Mouse (Mus musculus) B cell, adult 2 months (primary cell): ENCODE data around the gene Slc6a11.

Experiments used
- DNase-seq, 2 experiments: peaks; one replicate each; pipeline ENCODE4 v3.0.0; 2022

The Slc6a11 gene

DNA sequence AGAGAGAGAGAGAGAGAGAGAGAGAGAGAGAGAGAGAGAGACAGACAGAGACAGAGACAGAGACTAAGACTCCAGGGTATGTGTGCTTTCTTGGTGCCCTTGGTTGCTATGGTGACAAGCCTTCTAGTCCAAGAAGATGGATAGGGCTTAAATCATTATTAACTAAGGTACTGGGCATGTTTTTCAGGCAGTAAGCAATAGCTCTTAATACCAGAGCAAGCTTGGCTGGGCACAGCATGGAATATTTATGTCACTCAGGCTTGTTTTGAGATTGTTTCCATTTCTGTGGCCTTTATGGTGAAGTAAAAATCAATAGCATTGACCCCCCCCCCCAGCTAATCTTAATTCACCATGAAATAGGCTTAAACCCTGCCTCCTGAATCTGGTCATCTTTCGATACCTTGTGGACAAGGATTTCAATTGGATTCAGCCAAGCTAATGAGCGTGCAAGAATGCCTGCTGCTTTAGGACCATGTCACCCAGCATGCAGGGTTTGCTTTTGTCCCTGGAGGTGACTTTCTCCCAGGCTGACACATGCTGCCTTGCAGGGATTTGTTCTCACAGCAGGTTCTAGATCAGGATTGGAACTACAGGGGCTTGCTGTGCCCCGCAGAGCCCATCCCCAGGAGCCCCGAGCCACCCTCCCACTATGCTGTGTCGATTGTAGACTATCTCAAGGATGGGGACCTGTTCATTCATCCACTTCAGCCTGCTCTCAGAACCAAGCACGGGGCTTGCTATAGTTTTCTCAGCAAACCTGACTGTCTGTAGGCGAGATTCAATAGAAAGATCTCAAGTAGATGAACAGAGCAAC, 51.5 kb downstream of the Slc6a11 start:
- DNase-seq = no peak

DNA sequence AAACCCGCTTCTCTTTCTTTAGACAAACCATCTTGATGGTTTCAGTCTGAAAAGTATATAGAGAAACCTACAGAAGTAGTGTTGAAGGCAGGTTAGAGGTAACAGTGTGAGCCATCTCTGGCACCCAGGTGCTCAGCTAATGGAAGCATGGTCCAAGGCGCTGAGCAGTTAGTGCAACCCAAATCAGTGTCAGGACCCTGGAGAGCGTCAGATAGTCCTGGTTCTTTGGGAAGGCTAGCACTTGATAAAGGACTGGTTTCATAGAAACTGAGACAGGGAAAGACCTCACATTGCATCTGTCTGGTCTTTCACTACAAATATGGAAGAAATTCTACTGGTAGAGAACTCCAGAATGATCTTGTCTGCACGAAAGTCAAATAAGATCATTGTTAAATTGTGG, 56.1 kb downstream of the Slc6a11 start:
- DNase-seq = no peak

DNA sequence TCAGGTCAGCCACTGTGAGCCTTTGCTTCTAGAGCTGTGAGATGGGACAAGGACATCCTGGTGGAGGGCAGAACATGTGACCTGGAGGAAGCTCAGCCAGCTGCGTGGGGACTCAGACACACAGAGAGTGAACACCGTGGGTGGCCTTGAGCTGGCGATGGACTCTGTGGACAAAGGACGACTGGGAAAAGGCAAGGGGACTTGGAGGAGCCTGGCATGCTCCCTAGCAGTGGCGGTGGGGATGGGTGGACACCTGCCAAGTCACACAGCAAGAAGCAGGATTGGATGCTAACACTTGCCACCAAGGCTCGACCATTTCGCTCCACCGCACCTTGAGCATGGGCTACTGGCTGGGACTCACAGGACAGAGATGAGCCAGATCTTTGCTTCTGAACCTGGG, 57.8 kb downstream of the Slc6a11 start:
- no peak for DNase-seq

DNA sequence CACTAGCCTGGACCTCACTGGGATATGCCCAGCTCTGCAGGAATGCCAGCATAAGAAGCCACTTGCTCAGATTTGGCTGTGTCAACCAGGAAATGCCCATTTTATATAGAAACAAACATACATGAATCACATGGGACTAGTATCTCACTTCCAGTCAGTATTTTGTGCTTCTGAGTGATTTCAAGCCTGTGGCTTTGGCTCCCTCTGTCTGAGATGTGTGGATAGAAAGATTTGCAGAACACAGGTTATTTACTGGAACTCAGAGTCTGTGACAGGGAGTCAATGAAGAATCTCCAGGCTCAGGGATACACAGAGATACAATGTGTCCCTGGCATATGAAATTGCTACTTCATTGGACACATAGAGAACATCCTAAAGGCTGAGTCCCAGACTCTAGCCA, 65.0 kb downstream of the Slc6a11 start:
- DNase-seq = no peak

DNA sequence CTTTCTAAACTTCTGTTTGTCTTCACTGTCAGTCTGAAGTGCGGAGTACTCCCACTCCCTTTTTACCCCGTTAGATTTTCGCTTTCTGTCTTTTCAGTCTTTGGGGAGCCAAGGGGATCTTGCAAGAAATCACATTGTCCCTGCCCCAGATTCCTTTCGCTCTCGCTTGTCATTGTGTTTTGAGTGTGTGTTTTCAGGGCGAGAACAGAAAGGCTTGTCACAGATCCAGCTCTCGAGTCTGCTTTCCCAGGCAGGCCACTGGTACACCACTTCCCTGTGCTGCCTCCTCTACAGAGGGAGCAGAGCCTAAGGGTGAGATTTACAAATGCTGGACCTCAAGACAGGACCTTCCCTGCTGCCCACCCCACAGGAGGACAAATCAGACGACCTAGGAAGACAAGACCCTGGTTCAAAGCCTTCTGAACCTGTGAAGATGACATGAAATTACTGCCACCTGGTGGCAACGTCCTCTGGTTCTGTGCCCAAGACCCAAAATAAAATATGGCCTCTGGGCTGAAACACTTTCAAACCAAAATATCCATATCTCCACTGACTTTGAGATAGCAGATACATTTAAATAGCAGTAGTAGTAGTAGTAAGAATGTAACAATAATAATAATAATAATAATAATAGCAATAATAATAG, 68.3 kb downstream of the Slc6a11 start:
- no peak for DNase-seq

DNA sequence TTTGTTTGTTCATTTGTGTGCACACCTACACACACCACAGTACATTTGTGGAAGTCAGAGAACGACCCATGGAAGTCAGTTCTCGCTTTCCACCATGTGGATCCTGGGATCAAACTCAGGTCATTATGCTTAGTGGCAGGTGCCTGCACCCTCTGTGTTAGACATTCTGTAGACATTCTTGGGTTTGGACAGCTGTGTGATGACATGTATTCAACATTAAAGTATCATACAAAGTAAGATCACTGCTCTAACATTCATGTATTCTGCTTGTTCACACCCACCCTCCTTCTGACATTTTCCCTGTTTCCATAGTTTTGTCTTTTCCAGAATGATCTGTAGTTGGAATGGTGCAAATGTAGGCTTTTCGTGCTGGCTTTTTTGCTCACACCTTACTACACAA, 73.5 kb downstream of the Slc6a11 start:
- no peak for DNase-seq

DNA sequence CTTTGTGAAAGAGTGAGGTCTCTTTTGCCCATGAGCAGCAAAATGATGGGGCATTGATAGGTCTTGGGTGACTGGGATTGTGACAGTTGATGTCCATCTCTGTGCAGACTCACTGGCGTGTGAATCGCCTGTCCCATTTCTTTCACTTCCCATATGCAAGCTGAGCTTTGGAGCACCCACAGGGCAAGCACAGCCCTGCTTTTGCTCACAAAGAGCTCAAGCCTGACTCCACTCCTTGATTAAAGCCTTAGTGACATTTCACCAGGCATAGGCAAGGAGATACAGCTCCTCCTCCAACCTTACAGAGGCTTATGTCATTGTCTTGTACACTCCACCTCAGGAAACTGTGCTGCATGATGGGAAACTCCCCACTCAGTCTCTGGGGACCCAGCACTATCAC, 77.3 kb downstream of the Slc6a11 start:
- no peak for DNase-seq

DNA sequence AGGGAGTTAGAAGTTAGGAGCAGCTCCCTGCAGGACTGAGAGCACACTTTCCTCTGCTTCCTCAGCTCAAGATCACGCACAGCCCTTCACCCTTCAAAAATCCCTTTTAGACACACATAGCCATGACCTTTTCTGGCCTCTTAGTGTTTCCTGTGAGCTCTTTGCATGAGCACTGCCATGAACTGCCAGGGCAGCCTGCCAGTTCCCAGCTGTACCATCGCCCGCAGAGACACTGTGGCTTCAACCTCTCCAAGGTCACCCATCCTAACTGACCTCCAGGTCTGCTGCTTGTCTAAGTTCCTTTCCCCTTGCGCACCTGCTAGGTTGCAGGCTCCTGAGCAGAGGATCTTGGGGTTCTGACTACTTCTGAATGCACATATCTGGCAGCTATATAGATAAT, 83.4 kb downstream of the Slc6a11 start:
- no peak for DNase-seq

DNA sequence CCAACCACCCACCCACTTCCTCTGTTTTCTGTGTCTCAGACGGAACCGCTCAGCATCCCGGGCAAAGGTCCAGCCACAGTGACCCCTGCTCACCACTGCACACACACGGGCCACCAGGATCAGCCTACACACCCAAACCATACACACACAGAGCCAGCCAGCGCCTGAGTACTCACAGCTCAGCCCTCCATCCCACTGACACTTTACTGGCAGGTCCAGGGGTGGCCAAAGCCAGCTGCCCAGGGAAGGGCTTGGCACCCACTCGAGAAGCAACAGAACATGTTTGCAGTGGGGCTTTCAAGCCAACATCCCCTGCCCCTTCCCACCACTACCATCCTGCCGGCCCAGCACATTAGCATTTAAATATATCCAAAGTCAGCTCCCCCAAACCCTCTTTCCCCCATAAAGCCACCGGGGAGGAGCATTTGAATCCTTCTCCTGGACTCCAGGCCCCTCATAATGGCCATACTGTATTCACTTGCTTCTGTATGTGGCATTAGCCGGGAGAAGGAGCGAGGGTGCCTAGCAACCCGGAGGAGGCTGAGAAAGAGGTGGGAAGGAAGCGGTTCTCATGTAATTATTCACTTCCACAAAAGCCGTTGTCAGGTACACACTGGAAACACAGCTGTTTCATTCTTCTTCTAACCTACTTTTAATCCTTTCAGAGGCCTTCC, 85.8 kb downstream of the Slc6a11 start:
- no peak for DNase-seq

DNA sequence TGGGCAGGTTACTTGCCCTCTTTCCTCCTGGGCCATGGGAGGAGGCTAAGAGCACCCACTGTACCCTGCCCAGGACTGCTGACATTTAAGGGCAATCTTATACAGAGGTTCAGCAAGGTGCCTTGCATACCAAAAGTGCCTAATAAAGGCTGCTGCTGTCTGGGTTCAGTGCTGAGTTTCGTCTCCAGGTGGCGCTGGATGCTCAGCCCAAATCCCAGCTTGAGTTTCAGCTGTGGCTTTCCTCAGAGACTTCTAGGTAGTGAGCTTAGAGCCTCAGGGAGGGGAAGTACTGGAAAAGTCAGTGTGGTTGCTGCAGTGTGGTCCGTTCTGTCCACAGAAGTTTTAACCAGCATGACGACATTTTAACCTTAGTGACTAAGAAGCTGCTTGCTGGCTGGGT, 93.4 kb downstream of the Slc6a11 start:
- no peak for DNase-seq

DNA sequence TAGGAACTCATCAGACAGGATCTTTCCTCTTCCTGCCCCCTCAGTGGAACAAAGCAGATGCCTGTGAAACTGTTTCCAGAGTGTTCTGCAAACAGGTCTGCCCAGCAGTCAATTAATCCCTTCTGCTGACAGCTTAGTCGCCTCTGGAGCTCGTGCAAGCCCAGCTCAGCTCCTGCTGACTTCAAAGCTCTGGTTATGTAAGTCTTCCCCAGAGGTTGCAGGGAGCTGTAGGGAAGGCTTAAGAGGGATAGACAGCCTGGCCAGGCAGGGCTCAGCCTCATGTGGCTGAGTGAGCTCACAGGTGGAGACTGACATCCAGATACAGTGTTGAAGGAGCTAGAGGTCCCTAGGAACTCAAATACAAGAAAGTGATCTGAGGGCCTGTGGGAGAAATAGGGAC, 96.3 kb downstream of the Slc6a11 start:
- no peak for DNase-seq

DNA sequence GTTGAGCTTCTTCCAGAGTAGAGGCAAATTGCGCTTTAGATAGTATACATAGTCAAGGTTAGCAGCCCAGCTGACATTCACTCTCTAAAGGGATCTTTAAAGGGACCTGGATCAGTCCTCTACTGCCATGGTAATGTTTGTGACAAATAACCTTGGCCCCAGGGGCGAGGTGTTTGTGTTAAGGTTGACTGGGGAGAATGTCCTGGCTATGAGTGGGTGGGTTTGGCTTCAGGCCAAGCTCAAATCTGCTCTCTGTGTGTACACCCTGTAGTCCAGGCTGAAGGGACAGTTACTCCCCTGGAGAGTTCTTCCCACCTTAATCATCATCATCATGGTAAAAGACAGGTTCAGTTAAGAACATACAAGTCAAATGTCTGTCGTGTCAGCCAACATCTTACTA, 97.2 kb downstream of the Slc6a11 start:
- DNase-seq = no peak

DNA sequence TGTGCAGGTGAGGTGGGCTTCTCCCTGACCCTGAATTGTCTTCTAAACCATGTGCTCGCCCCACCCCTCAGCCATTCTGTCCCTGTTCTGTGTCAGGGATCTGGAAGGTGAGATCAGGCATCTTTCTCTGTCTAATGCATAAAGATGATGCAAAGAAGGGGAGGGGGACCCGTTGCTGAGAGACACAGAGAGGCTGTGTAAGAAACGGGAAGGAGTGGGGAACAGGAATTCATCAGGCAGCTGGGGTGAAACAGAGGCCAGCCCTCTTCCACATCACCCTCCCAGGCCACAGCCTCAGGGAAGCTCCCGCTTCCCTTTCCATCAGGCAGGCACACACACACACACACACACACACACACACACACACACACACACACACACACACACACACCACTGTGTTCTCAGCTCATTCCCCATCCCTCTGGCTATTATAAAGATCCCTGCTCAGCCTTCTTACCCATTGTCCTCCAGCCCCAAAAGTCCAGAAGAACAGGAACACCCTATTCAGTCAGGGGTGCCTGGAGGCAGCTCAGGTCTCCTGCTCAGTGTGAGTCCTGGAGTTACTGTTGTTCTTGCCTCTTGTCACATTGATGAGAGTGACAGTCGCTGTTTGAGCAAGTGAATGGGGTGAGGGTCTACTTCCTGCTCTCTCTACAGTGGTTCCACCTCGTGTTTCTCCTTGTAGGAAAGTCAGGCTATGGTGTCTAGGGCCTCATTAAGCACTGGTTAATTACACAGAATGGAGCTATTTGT, 108.0 kb downstream of the Slc6a11 start:
- DNase-seq = no peak

DNA sequence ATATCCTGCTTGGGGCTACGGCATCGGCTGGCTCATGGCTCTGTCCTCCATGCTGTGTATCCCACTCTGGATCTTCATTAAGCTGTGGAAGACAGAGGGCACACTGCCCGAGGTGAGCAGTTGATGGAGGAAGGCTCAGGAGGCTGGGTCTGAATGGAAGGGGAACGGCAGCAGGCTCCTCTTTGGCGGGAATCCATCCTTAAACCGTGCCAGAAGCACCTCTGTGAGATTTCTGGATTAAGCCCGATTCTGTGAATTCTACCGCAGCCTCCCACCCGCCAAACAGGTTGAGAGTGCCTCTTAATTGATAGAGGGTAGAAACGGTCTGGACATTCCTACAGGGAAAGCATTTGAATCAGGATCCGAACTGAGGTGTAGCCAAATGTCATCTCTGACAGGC, 114.6 kb downstream of the Slc6a11 start:
- DNase-seq = no peak

DNA sequence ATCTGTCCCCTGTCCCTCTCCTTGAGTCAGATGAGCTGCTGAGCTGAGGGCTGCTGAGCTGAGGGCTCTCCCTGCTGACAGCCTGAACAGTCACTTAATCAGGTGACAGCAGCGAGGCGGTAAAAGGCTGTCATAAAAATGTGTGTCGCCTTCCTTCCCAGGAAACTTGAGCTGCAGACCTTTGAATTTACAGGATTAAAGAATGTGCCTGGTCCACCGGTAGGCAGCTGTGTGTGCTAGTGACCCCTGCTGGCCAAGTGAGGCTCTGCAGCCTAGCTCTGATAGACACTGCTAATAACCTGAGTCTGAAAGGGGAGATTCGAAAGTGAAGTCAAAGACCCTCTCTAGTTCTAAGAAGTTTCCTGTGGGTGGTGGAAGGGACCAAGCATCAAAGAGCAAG, 119.3 kb downstream of the Slc6a11 start:
- DNase-seq = peak; percentile 64 to 67

DNA sequence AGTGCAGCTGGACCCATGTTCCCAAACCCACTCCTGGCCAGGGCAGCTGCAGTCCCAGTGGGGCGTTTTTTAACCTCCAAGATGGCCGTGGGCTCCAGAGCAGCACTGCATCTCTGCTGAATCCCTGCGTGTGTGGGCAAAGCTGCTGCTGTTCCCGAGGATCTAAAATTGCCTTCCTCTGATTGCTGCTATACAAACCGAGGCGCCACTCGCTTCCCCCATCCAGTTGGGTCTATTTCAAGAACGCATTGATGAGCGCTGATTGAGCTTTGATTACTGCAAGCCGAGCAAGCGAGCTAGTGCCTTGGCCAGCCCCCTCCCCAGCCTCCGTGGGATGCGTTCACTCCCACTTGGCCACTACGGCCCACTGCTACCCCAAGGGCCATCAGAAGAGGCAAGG, 123.9 kb downstream of the Slc6a11 start:
- DNase-seq = no peak

DNA sequence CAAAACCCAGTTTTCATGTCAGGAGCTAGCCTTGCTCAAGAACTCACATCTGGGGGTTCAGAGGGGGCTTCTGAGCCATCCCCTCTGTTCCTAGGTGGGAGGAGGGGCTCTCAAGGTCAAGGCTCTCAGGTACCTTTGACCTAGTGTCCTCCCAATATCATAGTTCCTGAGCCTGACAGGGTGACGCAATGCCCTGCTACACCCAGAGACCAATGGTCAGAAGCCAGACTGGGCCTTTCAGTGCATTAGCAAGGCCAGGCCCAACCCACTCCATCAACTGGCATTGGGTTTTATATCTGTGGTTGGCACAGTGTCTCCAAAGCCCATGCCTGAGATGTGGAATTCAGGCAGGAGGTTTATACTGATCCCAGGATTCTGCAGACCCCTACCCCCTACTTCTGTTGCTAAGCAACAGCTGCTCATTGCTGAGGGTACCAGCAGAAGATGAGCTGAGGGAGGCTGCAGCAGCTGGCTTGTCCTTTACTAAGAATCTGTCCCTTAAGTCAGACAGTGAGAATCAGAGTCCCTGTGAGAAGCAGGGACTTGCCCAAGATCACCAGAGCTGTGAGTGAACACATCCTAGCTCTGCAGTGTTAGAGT, 126.8 kb downstream of the Slc6a11 start:
- DNase-seq = no peak

DNA sequence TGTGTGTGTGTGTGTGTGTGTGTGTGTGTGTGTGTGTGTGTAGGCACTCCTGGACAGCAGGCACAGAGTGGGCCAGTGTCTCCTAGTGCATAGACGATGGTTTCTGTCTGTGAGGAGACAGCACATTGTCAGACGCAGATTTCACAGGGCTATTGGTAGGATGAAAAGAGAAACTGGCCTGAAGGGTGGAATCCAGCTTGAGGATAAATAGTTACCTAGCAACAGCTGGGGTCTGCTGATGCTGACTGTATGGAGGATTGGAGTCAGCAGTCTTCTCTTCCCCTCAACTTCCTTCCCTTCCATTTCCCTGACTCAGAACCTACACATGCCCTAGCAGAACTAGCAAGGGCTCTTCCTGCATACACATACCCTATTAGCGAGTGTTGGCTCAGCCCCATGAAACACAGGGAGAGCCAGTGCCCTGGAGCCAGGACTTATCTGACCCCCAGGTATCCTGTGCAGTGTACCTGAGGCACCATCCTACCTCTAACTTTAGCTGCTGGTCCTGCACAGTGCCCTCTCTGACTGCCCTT, 127.7 kb downstream of the Slc6a11 start:
- no peak for DNase-seq

DNA sequence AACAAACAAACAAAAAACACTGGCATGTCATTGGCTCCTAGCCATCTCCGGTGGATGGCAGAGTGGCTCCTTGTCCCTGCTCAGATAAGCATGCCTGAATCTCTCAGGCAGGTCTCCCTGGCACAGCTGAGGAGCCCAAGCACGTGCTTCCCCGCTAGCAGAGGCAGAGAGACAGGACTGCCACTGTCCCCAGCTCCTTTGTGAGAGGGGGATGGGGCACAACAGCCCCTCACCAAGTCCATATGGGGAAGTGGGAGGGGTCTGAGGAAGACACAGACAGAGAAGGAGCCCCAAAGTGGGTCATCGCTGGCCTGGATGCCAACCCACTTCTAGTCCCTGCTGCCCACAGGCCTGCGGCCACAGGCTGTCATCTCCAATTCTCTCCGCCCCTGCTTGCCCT, 130.6 kb downstream of the Slc6a11 start:
- DNase-seq = no peak

DNA sequence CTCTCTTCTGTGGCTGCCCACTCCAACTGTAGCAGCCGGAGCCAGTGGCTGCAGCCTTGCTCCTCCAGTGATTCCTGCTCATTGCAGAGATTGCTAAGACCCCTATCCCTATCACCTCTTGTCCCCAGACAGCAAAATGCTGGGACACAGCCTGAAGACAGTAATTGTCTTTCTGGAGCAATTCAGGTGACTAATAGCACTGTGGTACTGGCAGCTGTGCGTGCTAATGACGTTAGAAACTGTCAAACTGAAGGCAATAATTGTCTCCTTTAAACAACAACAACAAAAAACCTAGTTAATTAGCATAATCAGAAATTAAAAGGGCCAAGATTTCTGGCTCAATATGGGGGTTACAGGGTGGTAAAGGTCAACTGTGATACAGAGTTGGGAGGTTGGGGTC, 133.0 kb downstream of the Slc6a11 start:
- no peak for DNase-seq

DNA sequence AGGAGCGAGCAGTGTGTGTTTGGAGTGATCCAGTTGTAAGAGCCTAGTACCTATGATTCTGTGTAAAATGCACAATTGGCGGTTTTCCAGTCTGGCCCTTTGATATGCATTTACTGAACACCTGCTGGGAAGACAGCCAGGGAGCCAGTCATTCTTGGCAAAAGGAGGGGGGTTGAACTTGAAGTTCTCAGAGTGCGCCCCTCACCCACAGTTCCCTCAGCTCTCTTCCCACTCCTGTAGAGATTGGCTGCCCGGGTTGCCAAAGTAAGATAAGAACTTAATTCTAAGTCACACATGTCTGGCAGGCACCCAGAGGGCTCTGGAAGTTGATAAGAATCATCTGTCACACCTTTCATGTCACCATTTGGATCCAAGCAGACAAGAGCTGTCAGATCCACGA, 133.4 kb downstream of the Slc6a11 start:
- DNase-seq = no peak

DNA sequence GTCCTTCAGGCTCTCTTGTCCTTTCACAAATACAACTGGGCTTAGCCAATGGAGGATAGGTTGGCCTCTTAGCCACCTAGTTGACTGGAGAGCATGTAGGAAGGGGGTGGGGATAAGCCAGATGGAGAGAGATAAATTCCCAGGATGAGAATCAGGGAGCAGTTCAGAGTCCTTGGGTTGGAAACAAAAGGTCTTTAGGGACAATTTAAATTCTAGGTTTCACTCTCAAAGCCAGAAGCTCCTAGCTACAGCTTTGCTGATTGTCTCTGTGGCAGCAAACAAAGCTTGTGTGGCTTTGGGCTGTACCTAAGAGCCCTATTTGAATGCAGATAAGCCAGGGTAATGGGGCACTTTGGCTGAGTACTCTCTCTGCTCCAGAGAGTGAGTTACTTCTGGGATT, 135.2 kb downstream of the Slc6a11 start:
- no peak for DNase-seq

DNA sequence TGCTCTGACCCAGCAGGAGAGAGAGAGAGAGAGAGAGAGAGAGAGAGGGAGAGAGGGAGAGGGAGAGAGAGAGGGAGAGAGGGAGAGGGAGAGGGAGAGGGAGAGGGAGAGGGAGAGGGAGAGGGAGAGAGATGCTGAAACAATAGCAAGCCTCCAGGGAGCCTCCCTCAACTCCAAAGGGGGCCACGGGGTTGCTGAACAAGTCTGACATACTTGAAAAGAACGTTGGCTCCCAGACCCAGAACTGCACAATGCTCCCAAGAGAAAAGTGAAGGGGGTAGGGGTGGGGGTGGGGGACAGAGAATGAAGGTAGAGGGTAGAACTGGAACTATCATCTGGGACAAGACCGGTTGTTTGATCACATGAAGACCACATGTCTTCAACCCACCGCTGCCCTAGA, 136.9 kb downstream of the Slc6a11 start:
- DNase-seq = no peak
